Mouse (Mus musculus): ENCODE measurements around the gene Hist2h2ab. TPM values are rescaled to one million over a fixed set of nuclear protein-coding genes. Genes with fewer than 3 reads are reported as not detected.
"Not testable (repeated sequence)": the region's sequence is repeated elsewhere in the genome, so short reads cannot be mapped to it uniquely, and the experiment has no call there.

The Hist2h2ab gene
- total and polyA plus RNA-seq, 3 experiments = 0.72 to 234 TPM; not detected in 1

GRCm38 (mm10) chr3:96245003-96245886, 25.6 kb downstream of the Hist2h2ab start, which contains the start of gene Hist2h2aa1:
TSS of gene Hist2h2aa1 (plus strand) at chr3:96245497.
- not testable (repeated sequence) for H3K79me2 ChIP-seq (ENCODE audit: control insufficient read depth, insufficient read depth, low read length, poor library complexity); H3K9me3 ChIP-seq (replicated peaks; ENCODE audit: insufficient read depth, low read length); H3K27me3 ChIP-seq (ENCODE audit: control insufficient read depth in 1 of 2, insufficient read depth in 2 of 2, low read length in 2 of 2)
- H3K9ac ChIP-seq (ENCODE audit: control insufficient read depth, low read depth, low read length, poor library complexity, severe bottlenecking) = peak within 1 kb of the TSS; percentile 91
- peak; percentile 77; the same call in 1 of the 2 replicates for TF ChIP-seq POLR2AphosphoS5 (IDR thresholded peaks at IDR 0.05; ENCODE audit: borderline replicate concordance, low read depth, low read length)
- peak in 1 of 2 experiments; percentile 40; a peak in 2 of 4 replicates for TF ChIP-seq POLR2A (IDR thresholded peaks at IDR 0.05; ENCODE audit: control insufficient read depth in 1 of 2, insufficient read depth in 1 of 2, low read depth in 1 of 2, low read length in 2 of 2, poor library complexity in 1 of 2)
- DNase-seq (ENCODE audit: low read depth, low spot score) = peak; percentile 96
- H3K27ac ChIP-seq (ENCODE audit: control insufficient read depth, low read depth, low read length) = peak within 1 kb of the TSS; percentile 98
- peaks cover 0 to 56% of the 10 kb centered on the region in 2 experiments; a peak in 2 of 4 replicates for H3K36me3 ChIP-seq (ENCODE audit: control insufficient read depth in 1 of 2, insufficient read depth in 2 of 2, low read length in 2 of 2)
- H3K4me1 ChIP-seq (ENCODE audit: control insufficient read depth in 1 of 2, insufficient read depth in 2 of 2, low read length in 2 of 2) = peaks cover 13 to 33% of the 10 kb centered on the region in 2 experiments
- H3K4me3 ChIP-seq (ENCODE audit: control insufficient read depth in 1 of 2, insufficient read depth in 1 of 2, low read depth in 2 of 2, low read length in 2 of 2) = peak within 1 kb of the TSS; percentile 72 to 78

GRCm38 (mm10) chr3:96246018-96246417, 26.4 kb downstream of the Hist2h2ab start:
- peak overlapping the region; percentile 60 for H3K9ac ChIP-seq (ENCODE audit: control insufficient read depth, low read depth, low read length, poor library complexity, severe bottlenecking)
- peaks cover 13 to 35% of the 10 kb centered on the region in 2 experiments for H3K4me1 ChIP-seq (ENCODE audit: control insufficient read depth in 1 of 2, insufficient read depth in 2 of 2, low read length in 2 of 2)
- DNase-seq (ENCODE audit: low read depth, low spot score); H3K27me3 ChIP-seq (ENCODE audit: control insufficient read depth in 1 of 2, insufficient read depth in 2 of 2, low read length in 2 of 2); H3K79me2 ChIP-seq (ENCODE audit: control insufficient read depth, insufficient read depth, low read length, poor library complexity); H3K9me3 ChIP-seq (replicated peaks; ENCODE audit: insufficient read depth, low read length): not testable (repeated sequence)
- H3K27ac ChIP-seq (ENCODE audit: control insufficient read depth, low read depth, low read length) = peak overlapping the region; percentile 80
- peaks cover 0 to 56% of the 10 kb centered on the region in 2 experiments; a peak in 2 of 4 replicates for H3K36me3 ChIP-seq (ENCODE audit: control insufficient read depth in 1 of 2, insufficient read depth in 2 of 2, low read length in 2 of 2)
- peak overlapping the region in 1 of 2 experiments; percentile 41; a peak in 2 of 4 replicates for H3K4me3 ChIP-seq (ENCODE audit: control insufficient read depth in 1 of 2, insufficient read depth in 1 of 2, low read depth in 2 of 2, low read length in 2 of 2)
- TF ChIP-seq POLR2A (IDR thresholded peaks at IDR 0.05; ENCODE audit: control insufficient read depth in 1 of 2, insufficient read depth in 1 of 2, low read depth in 1 of 2, low read length in 2 of 2, poor library complexity in 1 of 2) (peak in 1 of 2 experiments; percentile 51; a peak in 1 of 4 replicates), POLR2AphosphoS5 (IDR thresholded peaks at IDR 0.05; ENCODE audit: borderline replicate concordance, low read depth, low read length) (peak; percentile 84; the same call in 1 of the 2 replicates)

GRCm38 (mm10) chr3:96246427-96246856, 26.8 kb downstream of the Hist2h2ab start, which contains the start of gene Hist2h3c1:
TSS of gene Hist2h3c1 (plus strand) at chr3:96246685.
- Histone ChIP-seq H3K4me3 (ENCODE audit: control insufficient read depth in 1 of 2, insufficient read depth in 1 of 2, low read depth in 2 of 2, low read length in 2 of 2) (peak within 1 kb of the TSS; percentile 3 to 63), H3K4me1 (ENCODE audit: control insufficient read depth in 1 of 2, insufficient read depth in 2 of 2, low read length in 2 of 2) (peaks cover 13 to 34% of the 10 kb centered on the region in 2 experiments), H3K36me3 (ENCODE audit: control insufficient read depth in 1 of 2, insufficient read depth in 2 of 2, low read length in 2 of 2) (peaks cover 0 to 55% of the 10 kb centered on the region in 2 experiments; a peak in 2 of 4 replicates), H3K9ac (ENCODE audit: control insufficient read depth, low read depth, low read length, poor library complexity, severe bottlenecking) (peak within 1 kb of the TSS; percentile 92), H3K27ac (ENCODE audit: control insufficient read depth, low read depth, low read length) (peak within 1 kb of the TSS; percentile 97)
- not testable (repeated sequence) for H3K79me2 ChIP-seq (ENCODE audit: control insufficient read depth, insufficient read depth, low read length, poor library complexity); DNase-seq (ENCODE audit: low read depth, low spot score); H3K9me3 ChIP-seq (replicated peaks; ENCODE audit: insufficient read depth, low read length); H3K27me3 ChIP-seq (ENCODE audit: control insufficient read depth in 1 of 2, insufficient read depth in 2 of 2, low read length in 2 of 2)

All from MEL (cell line).